Mouse (Mus musculus) stomach, embryonic 16.5 days (tissue): ENCODE results near the gene Stk31. TPM values are rescaled to one million over a fixed set of nuclear protein-coding genes. Genes with fewer than 3 reads are reported as not detected.

Experiments used
- ATAC-seq: fragments of 200-750 bp; cut with Nextera tagmentation; 2 replicates; pipeline ENCODE4 v1.8.0; 2017; ENCODE audit warnings: moderate number of reproducible peaks, moderate TSS enrichment; ENCODE audit not compliant: insufficient read depth, low FRiP score
- H3K27ac ChIP-seq: fragments of 300-500 bp; sonication (generic); 2 replicates; pipeline ENCODE4 v1.5.1; 2014; ENCODE audit warnings: low read length
- H3K27me3 ChIP-seq: fragments of 300-500 bp; sonication (generic); 2 replicates; pipeline ENCODE4 v1.6.1; 2014; ENCODE audit warnings: low read length, control low read depth, mixed read lengths; ENCODE audit not compliant: control insufficient read depth, insufficient read depth
- H3K36me3 ChIP-seq: fragments of 300-500 bp; sonication (generic); 2 replicates; pipeline ENCODE4 v1.6.1; 2014; ENCODE audit warnings: low read length; ENCODE audit not compliant: control insufficient read depth, insufficient read depth
- H3K4me1 ChIP-seq: fragments of 300-500 bp; sonication (generic); 2 replicates; pipeline ENCODE4 v1.6.1; 2014; ENCODE audit warnings: low read length, control low read depth, mixed read lengths; ENCODE audit not compliant: control insufficient read depth, insufficient read depth
- H3K4me2 ChIP-seq: fragments of 300-500 bp; sonication (generic); 2 replicates; pipeline ENCODE4 v1.6.1; 2014; ENCODE audit warnings: low read depth, low read length, mixed read lengths
- H3K4me3 ChIP-seq: fragments of 300-500 bp; sonication (generic); replicated peaks from 2 replicates; pipeline ENCODE4 v1.5.1; 2014; ENCODE audit warnings: mild to moderate bottlenecking, low read length
- H3K9ac ChIP-seq: fragments of 300-500 bp; sonication (generic); 2 replicates; pipeline ENCODE4 v1.6.1; 2014; ENCODE audit warnings: low read length
- H3K9me3 ChIP-seq: fragments of 300-500 bp; sonication (generic); replicated peaks from 2 replicates; pipeline ENCODE4 v1.6.1; 2016; ENCODE audit warnings: low read length, control low read depth; ENCODE audit not compliant: control insufficient read depth
- WGBS: fragments of 180-500 bp; shearing (Covaris S2); extraction: QIAGEN DNeasy Blood & Tissue Kit; methylation state at CpG from one replicate; pipeline ENCODE4 v1.1.7; 2014; 5-methylcytosine and 5-hydroxymethylcytosine counted together
- polyA plus RNA-seq: library from polyadenylated mRNA; unstranded; fragments of >200 nt; fragmentation: Nextera tagmentation; extraction: Ambion mirVana; gene quantifications from 2 replicates; pipeline ENCODE4 v1.2.1, GENCODE M21; 2015

Gene Stk31
- polyA plus RNA-seq, 1 experiment from 2014 or later: not detected

- Histone ChIP-seq H3K9ac (no peak overlapping the region), H3K27ac (no peak overlapping the region), H3K36me3 (no peaks in the 10 kb centered on the region), H3K4me3 (no peak overlapping the region), H3K4me2 (no peak overlapping the region), H3K9me3 (no peaks in the 10 kb centered on the region), H3K27me3 (no peaks in the 10 kb centered on the region), H3K4me1 (no peaks in the 10 kb centered on the region)
- no peak for ATAC-seq
- 86% methylated on average over 10 of the region's 10 CpGs for WGBS
Observed at GRCm38 (mm10) chr6:49491526-49491925, 96.1 kb downstream of the Stk31 start.

DNA sequence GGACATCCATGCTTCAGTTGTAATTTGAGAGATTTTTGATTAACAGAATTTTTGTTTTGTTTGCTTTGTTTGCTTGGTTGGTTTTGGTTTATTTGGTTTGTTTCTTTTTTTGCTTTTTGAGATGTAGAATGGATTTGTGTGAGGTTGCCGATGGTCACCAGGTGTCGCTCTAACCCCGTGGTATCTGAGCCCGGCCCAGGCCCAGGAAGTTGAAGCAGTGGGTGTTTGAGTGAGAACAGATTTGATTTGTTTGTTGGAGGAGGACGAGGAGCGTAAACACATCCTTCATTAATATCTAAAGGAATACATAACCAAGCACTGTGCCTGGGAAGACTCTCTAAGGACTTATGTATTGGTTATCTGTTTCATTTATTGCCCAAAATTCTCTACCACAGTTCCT is 123.6 kb downstream of the Stk31 start:
- H3K27ac ChIP-seq: no peak overlapping the region
- H3K4me1 ChIP-seq: no peaks in the 10 kb centered on the region
- no peak overlapping the region for H3K4me2 ChIP-seq
- H3K9me3 ChIP-seq: no peaks in the 10 kb centered on the region
- no peak overlapping the region for H3K4me3 ChIP-seq
- no peaks in the 10 kb centered on the region for H3K27me3 ChIP-seq
- ATAC-seq: no peak
- no peak overlapping the region for H3K9ac ChIP-seq
- no peaks in the 10 kb centered on the region for H3K36me3 ChIP-seq
- 1% methylated on average over 6 of the region's 6 CpGs for WGBS

Other genes starting within 250 kb of the Stk31 start
- gene Igf2bp3, start 180.6 kb upstream of the Stk31 start, polyA plus RNA-seq: 47.0 and 53.6 TPM in 2 replicates
- gene Tra2a, start 131.6 kb upstream of the Stk31 start, polyA plus RNA-seq: 85.9 and 87.7 TPM in 2 replicates
- 13.3 and 13.6 TPM in 2 replicates for gene Ccdc126, start 76.3 kb upstream of the Stk31 start, polyA plus RNA-seq
- 6.4 and 7.6 TPM in 2 replicates for gene Fam221a, start 27.9 kb upstream of the Stk31 start, polyA plus RNA-seq